Mouse (Mus musculus) hindbrain, embryonic 13.5 days (tissue): ENCODE data around the gene Yipf1. TPM values are rescaled to one million over a fixed set of nuclear protein-coding genes. Genes with fewer than 3 reads are reported as not detected.

Experiments used
- ATAC-seq: fragments of 200-750 bp; cut with Nextera tagmentation; 2 replicates; pipeline ENCODE4 v1.8.0; 2017; ENCODE audit warnings: moderate TSS enrichment; ENCODE audit not compliant: low FRiP score
- H3K27ac ChIP-seq: fragments of 300-500 bp; sonication (generic); 2 replicates; pipeline ENCODE4 v1.5.1; 2015; ENCODE audit warnings: inconsistent platforms, mild to moderate bottlenecking, moderate library complexity
- H3K27me3 ChIP-seq: fragments of 300-500 bp; sonication (generic); 2 replicates; pipeline ENCODE4 v1.6.1; 2015; ENCODE audit warnings: mild to moderate bottlenecking, inconsistent platforms
- H3K36me3 ChIP-seq: fragments of 300-500 bp; sonication (generic); 2 replicates; pipeline ENCODE4 v1.6.1; 2015; ENCODE audit warnings: mild to moderate bottlenecking, inconsistent platforms
- H3K4me1 ChIP-seq: fragments of 300-500 bp; sonication (generic); replicated peaks from 2 replicates; pipeline ENCODE4 v1.6.1; 2015; ENCODE audit warnings: inconsistent platforms
- H3K4me2 ChIP-seq: fragments of 300-500 bp; sonication (generic); 2 replicates; pipeline ENCODE4 v1.6.1; 2015; ENCODE audit warnings: inconsistent platforms, mild to moderate bottlenecking, moderate library complexity
- H3K4me3 ChIP-seq: fragments of 300-500 bp; sonication (generic); 2 replicates; pipeline ENCODE4 v1.5.1; 2015; ENCODE audit warnings: mild to moderate bottlenecking, inconsistent platforms
- H3K9ac ChIP-seq: fragments of 300-500 bp; sonication (generic); 2 replicates; pipeline ENCODE4 v1.6.1; 2015; ENCODE audit warnings: mild to moderate bottlenecking, inconsistent platforms
- H3K9me3 ChIP-seq: fragments of 300-500 bp; sonication (generic); 2 replicates; pipeline ENCODE4 v1.6.1; 2016; ENCODE audit warnings: inconsistent platforms
- WGBS: fragments of 180-500 bp; shearing (Covaris S2); methylation state at CpG from one replicate; pipeline ENCODE4 v1.1.7; 2015; 5-methylcytosine and 5-hydroxymethylcytosine counted together
- polyA plus RNA-seq: library from polyadenylated mRNA; unstranded; fragments of >200 nt; fragmentation: Nextera tagmentation; extraction: Ambion mirVana; gene quantifications from 2 replicates; pipeline ENCODE4 v1.2.1, GENCODE M21; 2015

Yipf1 gene
- polyA plus RNA-seq, 1 experiment from 2014 or later, result 67.3 TPM

- Histone ChIP-seq H3K9ac (no peak overlapping the region), H3K36me3 (peaks cover 63% of the 10 kb centered on the region), H3K27ac (no peak overlapping the region), H3K4me2 (no peak overlapping the region), H3K9me3 (no peaks in the 10 kb centered on the region), H3K4me3 (no peak overlapping the region), H3K4me1 (no peaks in the 10 kb centered on the region), H3K27me3 (no peaks in the 10 kb centered on the region)
- WGBS, result 92% methylated on average over 2 of the region's 2 CpGs
- ATAC-seq, result no peak
Observed at GRCm38 (mm10) chr4:107388291-107388690, 74.1 kb downstream of the Yipf1 start.

GRCm38 (mm10) chr4:107389345-107389744 is 75.2 kb downstream of the Yipf1 start:
- H3K4me1 ChIP-seq, result no peaks in the 10 kb centered on the region
- 93% methylated on average over 3 of the region's 3 CpGs for WGBS

GRCm38 (mm10) chr4:107393771-107394170 is 79.6 kb downstream of the Yipf1 start:
- ATAC-seq, result no peak

More at GRCm38 (mm10) chr4:107389345-107389744, 75.2 kb downstream of the Yipf1 start:
- no peak for ATAC-seq
- Histone ChIP-seq H3K4me3 (no peak overlapping the region), H3K27me3 (no peaks in the 10 kb centered on the region), H3K27ac (no peak overlapping the region), H3K4me2 (no peak overlapping the region), H3K9me3 (no peaks in the 10 kb centered on the region), H3K9ac (no peak overlapping the region), H3K36me3 (peaks cover 69% of the 10 kb centered on the region)

More at GRCm38 (mm10) chr4:107393771-107394170, 79.6 kb downstream of the Yipf1 start:
- no peak overlapping the region for H3K9ac ChIP-seq
- H3K4me2 ChIP-seq, result no peak overlapping the region
- H3K27me3 ChIP-seq, result no peaks in the 10 kb centered on the region
- H3K9me3 ChIP-seq, result no peaks in the 10 kb centered on the region
- H3K27ac ChIP-seq, result no peak overlapping the region
- peaks cover 57% of the 10 kb centered on the region for H3K36me3 ChIP-seq
- H3K4me1 ChIP-seq, result no peaks in the 10 kb centered on the region
- no peak overlapping the region for H3K4me3 ChIP-seq
- 92% methylated on average over 2 of the region's 2 CpGs for WGBS

Other genes with a start within 250 kb of the Yipf1 start
- gene Mrpl37, start 247.5 kb upstream of the Yipf1 start, polyA plus RNA-seq, result 76.4 and 76.6 TPM in 2 replicates
- 4.7 and 5.4 TPM in 2 replicates for gene Cyb5rl, start 247.4 kb upstream of the Yipf1 start, polyA plus RNA-seq
- 0.06 TPM in 1 of 2 replicates, not detected in the other for gene Cdcp2, start 217.5 kb upstream of the Yipf1 start, polyA plus RNA-seq
- 410 and 431 TPM in 2 replicates for gene Tmem59, start 136.0 kb upstream of the Yipf1 start, polyA plus RNA-seq
- 25.2 and 26.1 TPM in 2 replicates for gene Tceanc2, start 135.2 kb upstream of the Yipf1 start, polyA plus RNA-seq
- gene Ldlrad1, start 105.2 kb upstream of the Yipf1 start, polyA plus RNA-seq, result not detected in 2 replicates
- 56.8 and 59.4 TPM in 2 replicates for gene Lrrc42, start 60.8 kb upstream of the Yipf1 start, polyA plus RNA-seq
- gene Hspb11, start 60.8 kb upstream of the Yipf1 start, polyA plus RNA-seq, result 43.5 and 44.7 TPM in 2 replicates
- not detected in 2 replicates for gene Dio1, start 7.2 kb upstream of the Yipf1 start, polyA plus RNA-seq
- gene Ndc1, start 53.4 kb downstream of the Yipf1 start, polyA plus RNA-seq, result 17.3 and 18.5 TPM in 2 replicates
- 1.7 and 1.8 TPM in 2 replicates for gene Glis1, start 120.2 kb downstream of the Yipf1 start, polyA plus RNA-seq